Mouse (Mus musculus) mouse embryonic stem cell (cell line): Measurements from ENCODE around the gene Prkaca.
"Not testable (repeated sequence)": the region's sequence is repeated elsewhere in the genome, so short reads cannot be mapped to it uniquely, and the experiment has no call there.

Source experiments
- in situ Hi-C, 2 experiments: fragments of 300-500 bp; cut with MboI; formaldehyde crosslinking; loops; 1 replicate in 1 of 2; 3 replicates in 1 of 2; pipeline ENCODE4 v1.14.3; 2019 to 2020; ENCODE audit warnings: low sequenced_read_pairs in 2 of 2, low pct_unique_long_range_greater_than_20kb in 1 of 2, mixed read lengths in 1 of 2; ENCODE audit not compliant: unreplicated experiment in 1 of 2

Gene Prkaca

GRCm38 (mm10) chr8:83998231-83999056 is 25.7 kb downstream of the Prkaca start:
- in situ Hi-C loops, result no loop called here

GRCm38 (mm10) chr8:83999057-83999705 is 26.4 kb downstream of the Prkaca start:
- in situ Hi-C loops, result no loop called here

GRCm38 (mm10) chr8:83999825-84000224 is 27.0 kb downstream of the Prkaca start:
- in situ Hi-C loops, result no loop called here

- in situ Hi-C loops, result no loop called here
Measured at GRCm38 (mm10) chr8:84001281-84002000, 28.6 kb downstream of the Prkaca start, which contains the start of gene 1700067K01Rik. Gene 1700067K01Rik (plus strand): TSS chr8:84001502.

GRCm38 (mm10) chr8:84002957-84003611 is 30.3 kb downstream of the Prkaca start:
- in situ Hi-C loops, result no loop called here

GRCm38 (mm10) chr8:84003612-84004246 is 30.9 kb downstream of the Prkaca start:
- in situ Hi-C loops, result no loop called here

- in situ Hi-C loops, result no loop called here
Measured at GRCm38 (mm10) chr8:84004533-84005201, 31.9 kb downstream of the Prkaca start.

- in situ Hi-C loops, result not testable (repeated sequence)
Measured at GRCm38 (mm10) chr8:84005502-84005901, 32.7 kb downstream of the Prkaca start.

- in situ Hi-C loops, result no loop called here
Measured at GRCm38 (mm10) chr8:84008362-84008761, 35.6 kb downstream of the Prkaca start.

GRCm38 (mm10) chr8:84009876-84010275 is 37.1 kb downstream of the Prkaca start:
- in situ Hi-C loops, result no loop called here

- in situ Hi-C loops, result no loop called here
Measured at GRCm38 (mm10) chr8:84010625-84011611, 38.1 kb downstream of the Prkaca start.

- in situ Hi-C loops, result no loop called here
Measured at GRCm38 (mm10) chr8:84011705-84012498, 39.1 kb downstream of the Prkaca start, which contains the start of gene 2210011C24Rik. Gene 2210011C24Rik (minus strand): TSS chr8:84012171.

GRCm38 (mm10) chr8:84012499-84013165 is 39.8 kb downstream of the Prkaca start:
- in situ Hi-C loops, result no loop called here

GRCm38 (mm10) chr8:84015833-84016232 is 43.0 kb downstream of the Prkaca start:
- in situ Hi-C loops, result no loop called here

- in situ Hi-C loops, result no loop called here
Measured at GRCm38 (mm10) chr8:84019738-84020137, 46.9 kb downstream of the Prkaca start.
